Mouse (Mus musculus) monocyte, adult 2 months (primary cell): ENCODE results near the gene Epx.

ENCODE experiments used
- DNase-seq, 2 experiments: peaks; one replicate each; pipeline ENCODE4 v3.0.0; 2022; ENCODE audit warnings: low spot score in 2 of 2, low read depth in 1 of 2

Epx gene

DNA sequence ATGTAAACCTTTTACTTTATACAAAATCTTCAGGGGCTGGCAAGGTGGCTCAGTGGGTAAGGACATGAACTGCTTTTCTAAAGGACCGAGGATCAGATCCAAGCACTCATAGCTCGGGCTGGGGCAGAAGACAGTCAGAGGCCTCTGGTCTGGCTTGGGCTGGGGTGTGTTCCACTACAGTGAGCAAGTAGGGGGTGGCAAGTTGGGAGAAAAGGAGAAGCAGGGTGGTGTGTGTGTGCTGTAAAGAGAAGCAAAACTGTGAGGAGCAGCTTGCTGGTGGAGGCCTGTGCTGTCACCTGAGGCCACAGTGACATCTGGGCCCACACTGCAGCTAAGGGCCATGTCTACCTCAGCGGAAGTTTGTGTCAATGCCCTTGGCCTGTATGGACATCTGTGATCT, 33.9 kb downstream of the Epx start:
- no peak for DNase-seq

GRCm38 (mm10) chr11:87840676-87841075, 34.7 kb downstream of the Epx start:
- no peak for DNase-seq

GRCm38 (mm10) chr11:87828239-87828900, 47.0 kb downstream of the Epx start, which contains the start of gene Lpo:
Gene Lpo (minus strand): TSS chr11:87828289.
- DNase-seq, result no peak

GRCm38 (mm10) chr11:87821502-87821901, 53.8 kb downstream of the Epx start:
- no peak for DNase-seq

GRCm38 (mm10) chr11:87817443-87817773, 57.9 kb downstream of the Epx start:
- no peak for DNase-seq

- no peak for DNase-seq
These were observed 58.5 kb downstream of the Epx start for GRCm38 (mm10) chr11:87816707-87817442.

GRCm38 (mm10) chr11:87814831-87815230, 60.5 kb downstream of the Epx start:
- no peak for DNase-seq
